Mouse (Mus musculus) liver, adult 2 months (tissue): ENCODE measurements around the gene Akap12. TPM values are rescaled to one million over a fixed set of nuclear protein-coding genes. Genes with fewer than 3 reads are reported as not detected.

ENCODE experiments used
- DNase-seq: peaks from one replicate; pipeline ENCODE4 v3.0.0-alpha.2; 2011; ENCODE audit warnings: low read depth, low spot score; ENCODE audit errors: extremely low read depth
- H3K27ac ChIP-seq: fragments of 200-500 bp; replicated peaks from 2 replicates; pipeline ENCODE4 v1.5.1; 2012; ENCODE audit warnings: low read depth, mild to moderate bottlenecking, control low read depth, inconsistent platforms, low read length; ENCODE audit not compliant: insufficient read depth
- H3K27me3 ChIP-seq: fragments of 200-500 bp; 2 replicates; pipeline ENCODE4 v1.6.1; 2012; ENCODE audit warnings: mild to moderate bottlenecking, moderate library complexity, low read length, inconsistent platforms; ENCODE audit not compliant: control insufficient read depth, insufficient read depth
- H3K36me3 ChIP-seq: fragments of 200-500 bp; 2 replicates; pipeline ENCODE4 v1.6.1; 2012; ENCODE audit warnings: low read length, inconsistent platforms; ENCODE audit not compliant: control insufficient read depth, insufficient read depth
- H3K4me1 ChIP-seq: fragments of 200-500 bp; 2 replicates; pipeline ENCODE4 v1.6.1; 2011; ENCODE audit warnings: low read length; ENCODE audit not compliant: control insufficient read depth, insufficient read depth
- H3K4me3 ChIP-seq: fragments of 200-500 bp; 2 replicates; pipeline ENCODE4 v1.5.1; 2011; ENCODE audit warnings: low read depth, mild to moderate bottlenecking, control low read depth, low read length, moderate library complexity; ENCODE audit not compliant: insufficient read depth
- H3K79me2 ChIP-seq: fragments of 200-500 bp; 2 replicates; pipeline ENCODE4 v1.6.1; 2012; ENCODE audit warnings: inconsistent platforms, mild to moderate bottlenecking, low read length, moderate library complexity; ENCODE audit not compliant: control insufficient read depth, insufficient read depth
- H3K9ac ChIP-seq: fragments of 200-500 bp; 2 replicates; pipeline ENCODE4 v1.6.1; 2012; ENCODE audit warnings: low read depth, mild to moderate bottlenecking, control low read depth, inconsistent platforms, low read length
- CTCF ChIP-seq: fragments of 200-500 bp; IDR thresholded peaks from 2 replicates; pipeline ENCODE4 v1.5.1; 2011; ENCODE audit warnings: low read depth, low read length, control low read depth
- POLR2A ChIP-seq: fragments of 200-500 bp; IDR thresholded peaks from 2 replicates; pipeline ENCODE4 v1.6.1; 2011; ENCODE audit warnings: low read length, control low read depth; ENCODE audit not compliant: insufficient read depth; ENCODE audit errors: extremely low read depth
- WGBS: fragments of 180-500 bp; shearing (Covaris S2); methylation state at CpG from one replicate; pipeline ENCODE4 v1.1.7; 2018; 5-methylcytosine and 5-hydroxymethylcytosine counted together
- polyA plus RNA-seq: library from polyadenylated mRNA; depleted of rRNA; stranded (reverse); fragments of >200 nt; gene quantifications from 2 replicates; pipeline ENCODE4 v1.2.3, GENCODE M21; 2012
- total RNA-seq: library from RNA; depleted of rRNA; stranded (reverse); fragments of >200 nt; gene quantifications from 2 replicates; pipeline ENCODE4 v1.2.3, GENCODE M21; 2014

Akap12 gene
- total and polyA plus RNA-seq, 2 experiments: 0.57 to 1.7 TPM

DNA sequence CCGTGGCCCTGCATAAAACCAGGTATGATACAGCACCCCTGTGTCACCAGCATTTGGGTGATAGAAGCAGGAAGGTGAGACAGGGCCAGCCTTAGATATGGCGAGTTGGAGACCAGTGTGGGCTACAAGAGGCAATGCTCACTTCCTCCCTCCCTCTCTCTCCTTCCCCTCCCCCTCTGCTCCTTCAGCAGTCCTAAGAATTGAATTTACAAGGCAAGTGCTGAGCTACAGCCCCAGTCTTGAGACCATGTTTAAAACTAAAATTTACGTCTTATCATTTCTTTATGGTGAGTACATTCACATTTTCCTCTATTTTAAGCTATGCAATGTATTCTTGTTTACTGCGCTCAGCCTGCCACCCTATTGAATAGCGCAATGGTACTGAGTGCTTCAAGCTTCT is 5.3 kb upstream of the Akap12 start:
- H3K4me3 ChIP-seq: no peak overlapping the region
- no peak overlapping the region for H3K27ac ChIP-seq
- 84% methylated on average over 5 of the region's 5 CpGs for WGBS

DNA sequence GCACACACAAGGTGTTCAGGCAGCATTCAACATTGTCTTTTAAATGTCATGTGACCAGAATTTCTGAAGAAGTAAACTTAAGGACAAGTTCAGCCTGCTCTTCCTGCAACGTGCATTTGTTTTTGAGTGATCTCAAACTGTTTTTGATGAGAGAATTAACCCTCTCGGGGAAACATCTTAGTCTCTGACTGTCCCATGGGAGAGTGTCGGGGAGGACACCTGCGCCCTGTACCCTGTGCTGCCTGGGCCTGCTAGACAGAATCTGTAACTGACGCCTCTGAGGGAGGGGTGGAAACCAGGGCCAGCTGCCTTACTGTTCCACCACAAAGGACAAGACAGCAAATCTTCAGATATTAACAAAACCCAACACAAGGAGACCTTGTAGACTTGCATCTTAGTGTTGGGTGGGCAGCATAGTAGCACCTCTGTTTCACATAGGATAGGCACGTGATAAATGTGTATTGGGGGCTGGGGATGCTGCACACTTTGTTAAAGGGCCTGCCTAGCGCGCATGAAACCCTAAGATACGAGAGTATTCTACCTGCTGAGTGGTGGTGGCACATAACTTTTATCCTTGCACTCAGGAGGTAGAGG is 4.7 kb upstream of the Akap12 start:
- Histone ChIP-seq H3K4me1 (no peaks in the 10 kb centered on the region), H3K4me3 (no peak overlapping the region), H3K36me3 (no peaks in the 10 kb centered on the region), H3K27ac (no peak overlapping the region), H3K79me2 (no peaks in the 10 kb centered on the region), H3K27me3 (peaks cover 5% of the 10 kb centered on the region; the same call in 1 of the 2 replicates), H3K9ac (no peak overlapping the region)
- WGBS: 89% methylated on average over 9 of the region's 9 CpGs
- no peak for DNase-seq
- TF ChIP-seq CTCF: no peak
- TF ChIP-seq POLR2A: no peak

More for the DNA sequence above, 5.3 kb upstream of the Akap12 start:
- H3K27me3 ChIP-seq: no peaks in the 10 kb centered on the region
- H3K9ac ChIP-seq: no peak overlapping the region
- H3K36me3 ChIP-seq: no peaks in the 10 kb centered on the region
- no peak for TF ChIP-seq CTCF
- TF ChIP-seq POLR2A: no peak
- H3K79me2 ChIP-seq: no peaks in the 10 kb centered on the region
- DNase-seq: no peak
- no peaks in the 10 kb centered on the region for H3K4me1 ChIP-seq

DNA sequence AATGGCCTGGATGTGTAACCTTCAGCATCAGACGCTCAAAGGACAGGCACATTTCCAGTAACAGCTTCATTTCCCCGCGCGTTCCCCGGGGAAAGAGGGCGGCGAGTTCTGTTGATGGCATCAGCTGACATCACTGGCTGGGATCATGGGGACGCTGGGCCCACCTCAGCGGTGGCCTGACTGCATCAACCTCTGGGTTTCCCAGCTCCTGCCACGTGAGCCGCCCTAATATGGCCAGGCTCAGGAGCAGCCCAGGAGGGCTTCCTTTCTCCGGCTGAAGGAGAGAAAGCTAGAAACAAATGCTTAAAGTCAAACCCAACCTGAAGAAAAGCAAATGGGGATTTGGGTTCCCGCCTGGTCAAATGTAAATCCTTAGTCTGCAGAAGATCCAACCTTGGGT is 539 bp upstream of the Akap12 start:
- Histone ChIP-seq H3K9ac (no peak overlapping the region), H3K4me1 (no peaks in the 10 kb centered on the region), H3K27me3 (peaks cover 11% of the 10 kb centered on the region; the same call in 1 of the 2 replicates), H3K36me3 (no peaks in the 10 kb centered on the region), H3K27ac (no peak overlapping the region), H3K4me3 (no peak overlapping the region), H3K79me2 (no peaks in the 10 kb centered on the region)
- TF ChIP-seq CTCF: no peak
- TF ChIP-seq POLR2A: no peak
- no peak for DNase-seq
- 40% methylated on average over 13 of the region's 13 CpGs for WGBS

DNA sequence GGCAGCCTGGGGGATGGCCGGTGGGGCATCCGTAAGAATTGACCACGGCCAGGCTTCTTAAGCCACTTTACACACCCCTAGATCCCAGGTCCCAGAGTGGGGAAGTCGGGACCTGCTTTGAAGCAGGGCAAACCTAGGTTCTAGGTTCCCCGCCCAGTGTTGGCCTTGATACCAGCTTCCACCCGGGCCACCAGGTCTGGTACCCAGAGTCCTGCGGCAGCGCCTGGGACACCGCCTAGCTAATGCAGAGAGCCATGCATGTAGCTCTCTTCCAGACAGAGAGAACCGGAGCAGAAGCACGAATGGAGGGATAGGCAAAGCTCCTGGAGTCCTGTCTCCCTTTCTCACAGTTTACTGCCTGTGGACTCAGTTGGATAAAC is 741 bp downstream of the Akap12 start:
- Histone ChIP-seq H3K27ac (no peak overlapping the region), H3K9ac (no peak overlapping the region), H3K4me3 (no peak overlapping the region; the same call in 1 of the 2 replicates), H3K36me3 (no peaks in the 10 kb centered on the region), H3K4me1 (no peaks in the 10 kb centered on the region), H3K79me2 (no peaks in the 10 kb centered on the region), H3K27me3 (peaks cover 11% of the 10 kb centered on the region; the same call in 1 of the 2 replicates)
- TF ChIP-seq POLR2A: no peak
- no peak for TF ChIP-seq CTCF
- 6% methylated on average over 11 of the region's 11 CpGs for WGBS
- no peak for DNase-seq

DNA sequence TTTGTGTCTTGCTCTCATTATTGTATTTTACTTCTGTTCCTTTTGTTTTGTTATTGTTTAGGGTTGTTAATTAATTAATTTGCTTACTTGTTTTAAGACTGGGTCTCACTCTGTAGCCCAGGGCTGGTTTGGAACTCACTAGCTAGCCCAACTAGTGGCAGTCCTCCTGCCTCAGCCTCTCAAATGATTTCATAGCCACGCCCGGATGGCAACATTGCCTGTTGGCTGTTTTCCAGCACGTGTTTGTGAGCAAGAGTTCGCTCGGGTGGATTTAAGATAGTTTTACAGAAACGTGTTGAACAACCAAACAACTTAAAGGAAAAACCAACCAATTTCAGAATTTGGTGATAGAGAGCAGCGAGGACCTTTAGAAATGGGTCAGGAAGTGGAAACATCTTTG is 1.3 kb downstream of the Akap12 start:
- WGBS: 80% methylated on average over 7 of the region's 7 CpGs
- TF ChIP-seq POLR2A (no peak), CTCF (no peak)
- no peak overlapping the region for H3K4me3 ChIP-seq

DNA sequence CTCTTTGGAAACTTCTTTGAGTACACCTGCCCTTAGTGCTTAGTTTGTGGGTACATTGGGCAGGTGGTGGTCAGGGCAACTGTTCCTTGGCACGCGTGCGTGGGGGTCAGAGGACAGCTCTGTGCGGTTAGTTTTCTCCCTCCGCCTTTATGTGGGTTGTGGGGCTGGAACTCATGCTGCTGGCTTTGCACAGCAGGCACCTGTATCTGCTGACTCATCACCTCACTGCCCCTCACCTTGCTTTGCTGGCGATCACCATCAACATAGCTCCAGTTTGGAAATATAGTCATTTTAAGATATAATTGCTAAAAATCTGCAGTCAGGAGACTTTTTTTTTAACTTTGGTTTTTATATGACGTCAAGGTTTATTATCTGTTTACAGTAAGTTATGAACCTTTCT is 2.0 kb downstream of the Akap12 start:
- Histone ChIP-seq H3K79me2 (no peaks in the 10 kb centered on the region), H3K27ac (no peak overlapping the region), H3K27me3 (peaks cover 11% of the 10 kb centered on the region; the same call in 1 of the 2 replicates), H3K36me3 (no peaks in the 10 kb centered on the region), H3K4me3 (no peak overlapping the region), H3K9ac (no peak overlapping the region), H3K4me1 (no peaks in the 10 kb centered on the region)
- no peak for DNase-seq
- TF ChIP-seq POLR2A (no peak), CTCF (no peak)
- 92% methylated on average over 7 of the region's 7 CpGs for WGBS

More for the DNA sequence above, 1.3 kb downstream of the Akap12 start:
- no peaks in the 10 kb centered on the region for H3K4me1 ChIP-seq
- H3K36me3 ChIP-seq: no peaks in the 10 kb centered on the region
- H3K27me3 ChIP-seq: peaks cover 11% of the 10 kb centered on the region; the same call in 1 of the 2 replicates
- H3K9ac ChIP-seq: no peak overlapping the region
- H3K79me2 ChIP-seq: no peaks in the 10 kb centered on the region
- no peak overlapping the region for H3K27ac ChIP-seq
- DNase-seq: no peak
